Mouse (Mus musculus): ENCODE results near the gene Pabpc1l.

DNA sequence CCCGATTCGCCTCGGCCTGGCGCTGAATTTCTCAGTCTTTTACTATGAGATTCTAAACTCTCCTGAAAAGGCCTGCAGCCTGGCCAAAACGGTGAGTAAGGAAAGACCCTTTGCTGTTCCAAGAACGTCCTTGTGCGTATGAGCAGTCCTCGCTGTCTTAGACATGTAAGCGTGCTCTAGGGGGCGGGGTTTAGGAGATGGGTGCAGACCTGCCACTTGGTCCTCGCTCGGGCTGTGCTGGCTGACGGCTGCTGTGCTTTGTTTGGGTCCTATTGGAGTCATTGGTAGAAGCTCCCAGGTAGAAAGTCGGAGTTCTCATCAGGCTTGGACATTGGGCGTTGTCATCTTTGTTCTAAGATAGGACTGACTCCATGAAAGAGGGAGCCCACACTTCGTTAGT is 9.9 kb upstream of the Pabpc1l start:
- TF ChIP-seq CTCF (conservative IDR thresholded peaks at IDR 0.05; ENCODE audit: low read length) = no peak
- no peak for TF ChIP-seq POU5F1 (IDR thresholded peaks at IDR 0.05; ENCODE audit: borderline replicate concordance, low read length)

All from E14TG2a.4 (cell line).